Mouse (Mus musculus) gastrocnemius, postnatal 10 days (tissue): Measurements from ENCODE around the gene Col7a1. TPM values are rescaled to one million over a fixed set of nuclear protein-coding genes. Genes with fewer than 3 reads are reported as not detected.

Source experiments
- DNase-seq: peaks from one replicate; pipeline ENCODE4 v3.0.0; 2021; ENCODE audit warnings: mixed read lengths
- long read RNA-seq, 2 experiments: library from polyadenylated mRNA; stranded (forward); transcript quantifications; one replicate each; pipeline ENCODE4 v2.0.0; 2021
- total RNA-seq, 2 experiments: library from RNA; stranded (reverse); gene quantifications; 2 replicates each; pipeline ENCODE4 v1.2.3; 2021

The Col7a1 gene
- 1 to 10 TPM; 5.4 to 6.9 TPM for total RNA-seq
- long read RNA-seq, experiment 1, partial matches to known transcripts, result 2 of 3 reads
- long read RNA-seq, experiment 1, other reads (novel, unspliced or antisense), result 1 of 3 reads
- long read RNA-seq, experiment 2, partial matches to known transcripts, result 4 of 6 reads
- long read RNA-seq, experiment 2, other reads (novel, unspliced or antisense), result 2 of 6 reads

- no peak for DNase-seq
Measured at GRCm38 (mm10) chr9:108953081-108953636, at the start of gene Col7a1. Col7a1 (plus strand) TSS chr9:108953586.

DNA sequence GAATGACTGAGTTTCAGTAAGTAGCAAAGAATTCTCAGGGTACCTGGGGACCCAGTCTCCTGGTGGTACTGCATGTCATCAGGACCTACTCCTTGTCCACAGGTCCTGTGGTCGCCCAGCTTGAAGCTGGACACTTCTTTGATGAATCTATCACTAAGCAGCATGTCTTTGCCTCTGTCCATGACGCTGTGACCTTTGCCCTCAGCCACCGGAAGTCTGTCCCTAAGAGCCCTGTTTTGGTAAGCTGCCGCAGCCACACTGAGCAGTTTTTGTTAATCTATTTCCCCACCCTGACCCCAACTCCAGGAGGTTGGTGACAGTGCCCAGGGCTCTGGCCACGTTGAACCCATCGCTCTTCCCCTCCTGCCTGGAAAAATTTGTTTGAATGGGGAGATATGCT is 41.1 kb upstream of the Col7a1 start:
- no peak for DNase-seq

GRCm38 (mm10) chr9:108913161-108913560 is 40.2 kb upstream of the Col7a1 start:
- no peak for DNase-seq

DNA sequence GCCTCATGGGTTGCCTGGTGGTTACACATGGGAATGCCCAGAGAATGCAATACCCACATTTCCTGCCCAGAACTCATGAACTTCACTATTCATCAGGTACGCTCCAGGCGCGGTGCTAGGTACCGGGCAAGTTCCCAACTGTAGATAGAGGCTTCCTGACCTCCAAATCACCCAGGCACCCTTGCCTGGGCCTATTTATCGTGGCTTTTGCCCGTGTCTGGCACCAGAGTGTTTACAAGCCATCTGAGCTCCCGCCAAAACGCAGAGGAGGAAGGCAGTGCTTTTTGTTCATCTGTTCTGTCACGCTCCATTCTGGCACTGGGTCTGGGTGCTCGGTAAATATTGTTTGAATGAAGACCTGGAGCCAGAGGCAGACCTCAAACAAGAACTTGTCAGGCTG is 39.8 kb upstream of the Col7a1 start:
- DNase-seq, result no peak

DNA sequence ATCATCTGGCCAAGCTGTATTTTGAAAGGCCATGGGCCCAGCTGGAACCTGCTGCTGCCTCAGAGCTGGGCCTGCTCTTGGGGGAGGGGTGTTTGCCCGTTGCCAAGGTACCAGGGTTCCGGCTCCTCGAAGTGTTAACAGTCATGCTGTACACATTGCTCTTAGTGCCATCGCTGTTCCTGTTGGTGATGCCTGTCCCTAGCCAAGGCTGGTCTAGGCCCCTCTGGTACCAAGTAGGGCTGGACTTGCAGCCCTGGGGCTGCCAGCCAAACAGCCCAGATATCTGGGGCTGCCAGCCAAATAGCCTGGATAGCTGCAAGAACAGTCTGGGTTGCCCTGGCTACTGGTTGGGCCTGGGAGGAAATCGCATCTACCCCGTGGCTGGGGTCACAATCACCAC is 38.9 kb upstream of the Col7a1 start, which contains the start of gene Tmem89:
Gene Tmem89, plus strand, starts transcription at position 129 of the 400 bp plus-strand sequence.
- no peak for DNase-seq

GRCm38 (mm10) chr9:108925897-108926296 is 27.5 kb upstream of the Col7a1 start:
- DNase-seq, result no peak

DNA sequence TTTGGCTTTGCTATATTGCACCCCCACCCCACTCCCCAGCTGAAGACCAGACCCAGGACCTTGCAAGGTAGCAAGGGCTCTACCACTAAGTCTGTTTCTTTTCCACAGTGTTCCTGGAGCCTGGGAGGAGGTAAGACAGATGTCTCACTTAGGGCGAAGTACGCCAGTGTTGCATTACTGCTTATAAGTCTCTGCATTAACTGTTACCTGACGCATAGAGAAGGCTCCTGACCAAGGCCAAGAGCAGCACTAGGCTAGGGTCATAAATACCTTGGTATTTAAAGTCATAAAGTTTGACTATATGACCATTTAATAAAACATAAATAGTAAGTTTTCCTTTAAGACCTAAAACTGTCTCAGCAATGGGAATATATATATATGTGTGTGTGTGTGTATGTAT is 25.0 kb upstream of the Col7a1 start:
- DNase-seq, result no peak

GRCm38 (mm10) chr9:108935991-108936390 is 17.4 kb upstream of the Col7a1 start:
- DNase-seq, result no peak

DNA sequence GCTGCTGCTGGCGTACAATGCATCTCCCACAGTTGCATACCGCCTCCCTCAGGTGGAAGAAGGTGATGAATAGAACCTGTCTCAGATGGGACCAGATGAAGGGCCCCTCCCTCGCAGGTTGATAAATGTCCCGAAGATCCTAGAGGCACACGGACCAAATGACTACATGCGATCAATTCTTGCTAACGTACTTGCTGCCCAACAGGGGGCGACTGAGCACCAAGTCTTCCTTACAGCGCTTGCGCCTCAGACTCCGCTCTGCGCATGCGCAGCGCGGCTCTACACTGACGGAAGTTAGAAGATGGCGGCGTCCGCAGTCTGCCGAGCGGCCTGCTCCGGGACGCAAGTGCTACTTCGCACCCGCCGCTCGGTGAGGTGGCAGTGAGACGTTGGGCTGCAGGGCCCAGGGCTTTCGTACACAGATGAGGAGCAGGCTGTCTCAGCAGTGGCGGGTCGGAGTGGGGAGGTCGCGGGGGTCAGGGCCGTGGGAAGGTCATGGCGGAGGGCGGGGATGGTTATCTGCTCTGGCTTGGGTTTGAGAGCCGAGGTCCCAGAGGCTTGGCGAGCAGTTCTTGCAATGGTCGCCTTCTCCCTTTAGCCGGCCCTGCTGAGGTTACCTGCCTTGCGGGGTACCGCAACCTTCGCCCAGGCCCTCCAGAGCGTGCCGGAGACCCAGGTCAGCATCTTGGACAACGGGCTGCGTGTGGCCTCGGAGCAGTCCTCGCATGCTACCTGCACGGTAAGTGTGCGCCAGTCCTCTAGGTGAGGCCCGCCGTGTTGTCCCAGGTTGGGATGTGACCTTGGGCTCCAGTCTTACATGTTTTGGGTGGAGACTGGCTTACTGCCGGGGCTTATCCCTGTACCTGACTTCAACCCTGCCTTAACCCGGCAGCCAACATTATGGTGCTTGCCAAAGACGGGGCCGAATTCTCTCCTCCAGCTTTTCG is 16.7 kb upstream of the Col7a1 start, which contains the start of gene Uqcrc1:
Gene Uqcrc1, plus strand, starts transcription at position 216 of the 947 bp plus-strand sequence.
- DNase-seq, result peak; percentile 97

- DNase-seq, result no peak
Measured at GRCm38 (mm10) chr9:108945111-108945510, 8.3 kb upstream of the Col7a1 start.

- no peak for DNase-seq
Measured at GRCm38 (mm10) chr9:108945608-108946007, 7.8 kb upstream of the Col7a1 start.

DNA sequence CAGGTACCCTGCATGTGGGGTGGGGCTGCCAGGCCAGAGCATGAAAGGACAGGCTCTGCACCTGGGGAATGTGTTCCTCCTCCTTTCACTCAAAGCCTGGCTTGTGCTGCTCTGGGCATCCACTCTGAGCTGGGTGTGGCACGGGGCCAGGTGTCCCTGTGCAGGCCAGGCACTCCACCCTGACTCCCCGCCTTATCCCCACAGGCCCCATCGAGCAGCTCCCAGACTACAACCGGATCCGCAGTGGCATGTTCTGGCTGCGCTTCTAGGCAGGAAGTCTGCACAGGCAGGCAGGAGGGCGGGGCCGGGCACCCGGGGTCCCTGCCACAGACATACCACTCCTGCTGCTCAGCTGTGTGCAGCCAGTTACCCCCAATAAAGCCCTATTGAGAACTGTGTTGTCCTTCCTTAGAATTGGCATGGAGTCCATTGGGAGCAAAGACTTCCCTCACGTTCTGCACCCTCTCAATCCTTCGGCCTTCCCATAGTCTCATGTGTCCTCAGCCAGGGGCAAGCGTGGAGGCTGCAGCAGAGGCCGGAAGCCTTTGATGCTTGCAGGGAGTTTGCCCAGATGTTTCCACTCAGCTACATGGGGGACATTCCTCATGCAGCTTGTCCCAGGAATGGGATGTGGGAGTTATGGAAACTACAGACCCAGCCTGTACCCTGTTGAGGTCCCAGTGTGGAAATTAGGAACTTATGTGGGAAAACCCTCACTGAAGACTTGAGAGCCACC is 4.0 kb upstream of the Col7a1 start:
- peak; percentile 64 for DNase-seq

DNA sequence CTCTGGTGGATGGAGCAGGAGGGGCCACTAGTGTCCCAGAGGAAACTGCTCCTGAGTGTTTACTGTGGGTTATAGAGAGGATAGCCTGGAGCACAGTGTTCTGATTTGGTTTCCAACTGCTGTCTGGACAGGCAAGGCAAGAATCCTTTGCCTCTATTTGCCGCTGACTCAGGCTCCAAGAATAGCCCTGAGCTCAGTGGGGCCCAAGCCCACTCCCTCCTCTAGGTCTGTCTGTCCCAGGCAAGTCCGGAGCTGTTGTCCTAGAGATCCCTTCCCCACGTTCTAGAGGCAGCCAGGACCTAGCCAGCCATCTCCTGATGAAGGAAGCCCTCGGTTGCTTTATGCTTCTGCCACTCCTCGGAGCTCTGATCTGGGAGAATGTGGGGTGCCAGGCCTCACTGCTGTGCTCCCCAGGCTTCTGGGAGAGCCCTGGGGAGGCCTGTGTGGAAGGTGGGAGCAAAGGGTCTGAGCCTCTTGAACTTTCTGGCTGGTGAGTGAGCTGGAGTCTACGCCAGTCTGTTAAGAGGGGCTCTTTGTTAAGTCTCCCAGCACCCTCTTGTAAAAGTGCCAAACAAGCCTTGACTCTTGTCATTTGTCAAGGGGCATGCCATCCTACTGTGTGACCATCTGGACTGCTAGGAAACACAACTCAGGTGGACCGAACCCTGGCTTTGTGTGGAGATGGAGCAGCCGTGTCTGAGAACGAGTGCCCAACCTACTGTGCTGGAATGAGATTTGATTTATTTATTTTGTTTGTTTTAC is 3.2 kb upstream of the Col7a1 start:
- peak; percentile 9 for DNase-seq

GRCm38 (mm10) chr9:108955241-108955640 is 1.9 kb downstream of the Col7a1 start:
- DNase-seq, result no peak

- DNase-seq, result no peak
Measured at GRCm38 (mm10) chr9:108955846-108956245, 2.5 kb downstream of the Col7a1 start.

DNA sequence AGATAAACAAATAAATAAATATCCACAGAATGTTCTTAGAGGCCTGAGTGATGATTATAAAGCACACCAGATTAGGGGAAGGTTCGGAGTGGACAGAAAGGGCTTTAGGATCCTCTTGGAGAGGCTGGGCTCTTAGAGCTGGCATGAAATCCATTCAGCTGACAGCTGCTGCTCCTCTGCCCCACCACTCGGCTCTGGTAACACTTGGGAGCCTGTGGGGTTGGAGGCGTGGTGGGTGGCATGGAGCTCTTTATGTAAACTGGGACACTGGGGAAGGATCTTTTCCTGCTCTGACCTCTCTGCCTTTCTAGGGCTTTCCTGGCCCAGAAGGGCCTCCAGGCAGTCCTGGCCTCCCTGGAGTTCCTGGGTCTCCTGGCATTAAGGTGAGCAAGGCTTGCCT is 10.2 kb downstream of the Col7a1 start:
- no peak for DNase-seq

GRCm38 (mm10) chr9:108964338-108964737 is 11.0 kb downstream of the Col7a1 start:
- DNase-seq, result no peak

DNA sequence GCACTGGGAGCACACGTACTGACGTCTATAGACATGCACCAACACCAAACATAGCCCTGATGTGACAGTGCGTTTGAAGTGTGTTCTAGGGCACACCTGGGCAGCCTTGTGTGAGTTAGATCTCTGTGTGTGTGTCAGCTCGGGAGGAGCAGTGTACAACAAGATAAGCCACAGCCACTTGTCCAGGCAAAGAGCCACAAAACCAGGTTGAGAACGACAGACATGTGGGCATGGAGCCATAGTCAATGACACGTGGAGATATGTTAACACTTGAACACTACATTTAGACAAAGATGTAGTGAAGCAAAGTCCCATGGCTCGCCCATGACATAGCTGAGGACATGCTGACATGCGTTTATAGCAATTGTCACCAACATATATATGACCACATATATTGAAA is 17.2 kb downstream of the Col7a1 start:
- DNase-seq, result no peak

DNA sequence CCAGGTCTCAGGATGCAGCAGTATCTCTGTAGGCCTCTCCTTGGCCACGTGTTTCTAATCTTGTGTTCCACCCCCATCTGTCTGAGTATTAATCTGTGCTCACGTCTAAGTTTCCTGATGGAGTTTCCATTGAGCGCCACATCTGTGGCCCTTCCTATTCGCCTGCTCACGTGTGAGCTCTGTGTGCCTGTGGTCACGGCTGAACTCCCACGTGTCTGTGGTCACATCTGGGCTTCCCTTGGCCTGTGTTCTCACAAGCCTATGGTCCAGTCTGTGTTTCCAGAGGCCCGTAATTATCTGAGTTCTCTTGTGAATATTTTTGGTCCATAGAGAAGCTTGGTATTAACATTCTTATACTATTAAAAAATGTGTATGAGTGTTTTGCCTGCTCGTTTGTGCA is 23.1 kb downstream of the Col7a1 start:
- no peak for DNase-seq

DNA sequence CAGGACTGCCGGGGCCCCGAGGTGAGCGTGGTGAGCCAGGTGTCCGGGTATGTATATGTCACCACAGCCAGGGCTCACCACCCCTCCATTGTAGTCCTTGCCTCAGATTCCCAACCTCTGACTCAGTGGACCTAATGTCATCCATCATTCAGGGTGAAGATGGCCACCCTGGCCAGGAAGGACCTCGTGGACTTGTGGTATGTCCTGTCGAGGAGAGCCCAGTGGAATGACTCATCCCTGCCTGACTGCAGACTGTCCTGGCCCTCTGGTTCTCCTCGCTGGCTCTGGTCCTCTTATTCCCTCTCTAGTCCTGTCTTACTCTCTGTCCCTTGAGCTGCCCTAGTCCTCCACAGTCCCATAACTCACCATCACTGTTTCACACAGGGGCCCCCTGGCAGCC is 24.6 kb downstream of the Col7a1 start:
- DNase-seq, result no peak

DNA sequence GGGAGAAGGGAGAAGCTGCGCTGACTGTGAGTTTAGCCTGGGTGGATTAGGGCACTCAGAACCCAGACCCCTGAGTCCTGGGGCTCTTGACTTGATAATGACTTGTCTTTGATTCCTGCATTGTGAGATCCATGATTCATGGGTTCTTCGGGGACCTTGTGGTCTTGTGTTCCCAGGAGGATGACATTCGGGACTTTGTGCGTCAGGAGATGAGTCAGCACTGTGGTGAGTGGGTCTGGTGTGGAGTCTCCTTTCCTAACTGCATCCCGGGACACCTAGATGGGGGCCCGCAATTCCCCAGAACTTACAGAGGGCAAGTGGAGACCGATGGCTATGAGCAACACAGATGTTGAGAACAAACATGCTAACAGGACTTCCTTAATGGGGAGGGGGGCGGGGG is 29.1 kb downstream of the Col7a1 start:
- DNase-seq, result no peak

DNA sequence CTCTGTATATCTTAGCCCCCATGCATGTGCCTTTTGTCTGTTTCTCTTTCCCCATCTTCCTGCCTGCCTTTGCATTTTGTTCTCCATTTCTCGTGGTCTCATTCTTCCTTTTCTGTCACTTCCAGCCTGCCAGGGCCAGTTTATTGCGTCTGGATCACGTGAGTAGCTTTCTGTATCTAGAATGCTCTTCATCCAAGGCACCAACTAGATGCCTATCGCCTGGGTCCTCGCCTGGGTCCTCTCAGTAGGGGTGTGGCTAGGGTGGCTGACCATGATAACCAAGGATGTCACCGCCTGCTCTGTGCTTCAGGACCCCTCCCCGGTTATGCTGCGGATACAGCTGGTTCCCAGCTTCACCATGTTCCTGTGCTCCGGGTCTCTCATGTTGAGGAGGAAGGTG is 29.8 kb downstream of the Col7a1 start:
- DNase-seq, result no peak
